Mouse (Mus musculus) embryonic fibroblast, embryonic 13.5 days (primary cell): Measurements from ENCODE around the gene Ablim1. TPM values are rescaled to one million over a fixed set of nuclear protein-coding genes. Genes with fewer than 3 reads are reported as not detected.

Experiments
- H3K27ac ChIP-seq: 2 replicates; pipeline ENCODE4 v1.5.1; 2012; ENCODE audit warnings: low read length, control low read depth, inconsistent platforms; ENCODE audit not compliant: insufficient read depth
- H3K4me1 ChIP-seq: 2 replicates; pipeline ENCODE4 v1.6.1; 2011; ENCODE audit warnings: low read length; ENCODE audit not compliant: control insufficient read depth, insufficient read depth
- H3K4me3 ChIP-seq: 2 replicates; pipeline ENCODE4 v1.5.1; 2011; ENCODE audit warnings: mild to moderate bottlenecking, control low read depth, low read length; ENCODE audit not compliant: insufficient read depth
- CTCF ChIP-seq: IDR thresholded peaks from 2 replicates; pipeline ENCODE4 v1.5.1; 2011; ENCODE audit warnings: mild to moderate bottlenecking, control low read depth, low read length, moderate library complexity, borderline replicate concordance; ENCODE audit not compliant: insufficient read depth
- POLR2A ChIP-seq: IDR thresholded peaks from 2 replicates; pipeline ENCODE4 v1.6.1; 2011; ENCODE audit warnings: low read depth, mild to moderate bottlenecking, control low read depth, low read length, moderate library complexity
- polyA plus RNA-seq: library from polyadenylated mRNA; stranded (reverse); fragments of >200 nt; gene quantifications from 2 replicates; pipeline ENCODE4 v1.2.4, GENCODE M21; 2011; ENCODE audit warnings: low read depth; ENCODE audit not compliant: missing spikeins, insufficient read length

Ablim1 gene
- polyA plus RNA-seq, 1 experiment: 24.0 TPM

DNA sequence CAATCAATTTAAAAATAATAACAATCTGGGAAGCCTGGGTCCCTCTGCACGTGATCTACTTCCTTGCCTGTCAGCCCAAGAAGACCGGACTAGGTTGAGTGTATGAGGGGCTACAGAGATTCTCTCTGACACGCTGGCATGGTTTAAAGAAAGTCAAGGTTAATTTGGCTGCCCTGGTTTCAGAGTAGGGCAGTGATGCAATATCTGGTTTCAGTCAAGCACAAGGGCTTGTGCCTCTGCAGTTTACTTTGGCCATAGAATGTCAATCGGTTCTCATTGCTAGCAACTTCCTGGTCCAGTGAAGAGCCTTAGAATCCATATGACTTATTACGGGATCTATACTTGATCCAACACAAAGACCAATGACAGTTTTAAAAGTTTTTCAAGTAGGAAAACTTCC is 140.2 kb downstream of the Ablim1 start:
- Histone ChIP-seq H3K4me1 (no peaks in the 10 kb centered on the region), H3K4me3 (no peak overlapping the region), H3K27ac (no peak overlapping the region)
- no peak for TF ChIP-seq CTCF
- no peak for TF ChIP-seq POLR2A

DNA sequence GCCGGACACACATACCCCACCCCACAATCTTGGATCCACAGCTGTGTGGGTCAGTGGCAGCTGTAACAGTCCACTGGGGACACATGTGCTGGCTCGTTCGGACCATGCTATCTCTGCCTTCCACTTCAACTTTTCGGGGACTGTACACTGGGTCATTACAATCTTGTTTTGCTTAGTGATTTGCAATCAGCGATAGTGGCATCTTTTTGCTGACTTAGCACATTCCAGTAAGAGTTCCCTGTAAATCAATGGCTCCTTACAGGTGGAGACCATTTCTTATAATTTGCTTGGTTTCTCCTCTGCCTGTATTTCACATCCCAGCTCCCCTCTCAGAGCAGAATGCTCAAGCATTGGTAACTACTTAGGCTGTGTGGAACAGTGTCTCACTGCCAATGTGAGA is 140.7 kb downstream of the Ablim1 start:
- Histone ChIP-seq H3K27ac (no peak overlapping the region), H3K4me3 (no peak overlapping the region), H3K4me1 (no peaks in the 10 kb centered on the region)
- no peak for TF ChIP-seq POLR2A
- TF ChIP-seq CTCF: no peak

DNA sequence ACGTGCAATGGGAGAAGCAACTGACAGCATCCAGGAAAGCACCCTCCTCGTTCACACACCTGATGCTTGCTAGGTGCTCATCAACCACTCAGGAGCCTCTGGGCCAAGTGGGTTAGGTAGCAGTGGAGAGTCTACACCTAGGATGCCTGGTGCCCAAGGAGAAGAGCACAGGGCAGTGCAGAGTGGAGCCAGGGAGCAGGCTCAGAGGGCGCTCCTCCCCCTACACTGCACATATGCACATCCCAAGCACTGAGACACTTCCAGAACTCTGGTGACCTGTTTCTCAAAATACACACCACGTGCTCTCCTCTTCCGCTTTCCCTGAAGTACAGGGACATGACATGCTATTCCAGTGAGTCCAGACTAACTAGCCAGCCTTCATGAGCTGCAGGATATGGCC is 142.4 kb downstream of the Ablim1 start:
- no peaks in the 10 kb centered on the region for H3K4me1 ChIP-seq
- TF ChIP-seq POLR2A: no peak
- H3K27ac ChIP-seq: no peak overlapping the region
- H3K4me3 ChIP-seq: no peak overlapping the region

DNA sequence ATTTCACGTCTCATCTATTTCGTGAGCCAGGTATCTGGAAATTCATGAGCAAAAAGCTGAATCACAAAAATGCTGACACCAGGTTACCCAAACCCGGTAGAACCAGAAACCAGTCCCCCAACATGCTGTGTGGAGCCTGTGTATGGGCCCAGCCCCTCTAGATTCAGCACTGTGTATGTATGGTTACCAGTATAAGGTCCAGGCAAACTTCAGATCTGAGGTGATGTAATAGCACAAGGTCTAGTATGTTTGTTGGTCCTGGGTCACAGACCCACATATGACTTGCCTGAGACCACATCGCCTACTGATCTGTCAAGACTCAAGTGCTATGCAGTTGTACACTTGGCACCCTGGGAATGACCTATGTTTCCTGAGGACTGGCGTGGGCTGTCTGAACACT is 143.8 kb downstream of the Ablim1 start:
- TF ChIP-seq POLR2A (no peak), CTCF (no peak)
- no peak overlapping the region for H3K27ac ChIP-seq
- H3K4me1 ChIP-seq: no peaks in the 10 kb centered on the region
- H3K4me3 ChIP-seq: no peak overlapping the region

DNA sequence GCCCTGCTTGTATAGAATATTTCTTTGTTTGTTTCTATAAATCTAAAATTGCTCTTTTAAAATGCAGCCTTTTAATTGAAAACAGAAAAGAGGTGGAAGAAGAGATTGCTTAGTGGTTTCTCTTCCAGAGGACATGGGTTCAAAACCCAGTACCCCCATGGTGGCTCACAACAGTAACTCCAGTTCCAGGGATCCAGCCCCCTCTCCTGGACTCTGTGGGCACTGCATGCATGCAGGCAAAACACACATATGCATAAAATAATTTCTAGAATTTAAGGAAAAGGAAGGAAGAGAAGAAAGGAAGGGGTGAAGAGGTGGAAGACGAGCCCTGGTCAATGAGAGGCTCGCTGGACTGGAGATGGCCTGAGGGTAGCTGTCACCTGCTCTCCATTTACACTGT is 145.2 kb downstream of the Ablim1 start:
- H3K27ac ChIP-seq: no peak overlapping the region
- no peak for TF ChIP-seq CTCF
- no peak for TF ChIP-seq POLR2A
- H3K4me1 ChIP-seq: no peaks in the 10 kb centered on the region
- no peak overlapping the region for H3K4me3 ChIP-seq

DNA sequence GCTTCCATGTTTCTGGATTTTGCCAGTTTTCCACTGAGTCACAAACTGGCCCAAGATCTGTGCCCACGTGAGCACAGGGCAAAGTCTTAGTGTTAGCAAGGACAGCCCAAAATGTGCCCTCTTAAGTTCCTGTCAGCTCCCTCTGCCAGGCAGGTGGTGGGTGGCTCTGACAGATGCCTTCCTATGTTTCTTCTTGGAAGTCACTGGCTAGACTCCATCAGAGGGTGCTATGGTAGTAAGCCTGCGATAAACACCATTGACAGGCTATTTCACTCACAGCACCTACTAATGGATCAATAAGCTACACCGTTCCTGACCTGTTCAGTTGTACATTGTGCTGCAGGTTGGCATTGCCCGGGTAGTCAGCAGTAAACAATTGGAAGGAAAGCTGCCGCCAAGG is 147.0 kb downstream of the Ablim1 start:
- TF ChIP-seq CTCF: no peak
- TF ChIP-seq POLR2A: no peak
- Histone ChIP-seq H3K4me3 (no peak overlapping the region), H3K27ac (no peak overlapping the region), H3K4me1 (no peaks in the 10 kb centered on the region)

DNA sequence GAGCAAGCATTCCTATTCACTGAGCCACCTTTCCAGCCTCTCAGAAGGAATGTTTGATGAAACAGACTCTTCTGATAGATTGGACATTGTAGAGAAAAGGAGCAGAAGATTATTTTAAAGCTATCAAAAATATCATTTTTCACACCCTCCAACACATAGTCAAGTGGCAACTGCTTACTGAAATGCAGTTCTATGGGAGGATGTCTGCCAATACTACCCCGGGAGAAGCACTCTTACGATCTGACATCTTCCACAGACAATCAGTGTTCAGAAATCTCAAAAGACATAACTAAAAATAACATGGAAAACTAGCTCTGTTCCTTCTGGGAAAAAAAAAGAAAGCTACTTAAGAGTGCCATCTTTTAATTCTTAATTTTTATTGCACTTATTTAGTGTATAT is 149.8 kb downstream of the Ablim1 start:
- Histone ChIP-seq H3K4me1 (no peaks in the 10 kb centered on the region), H3K4me3 (no peak overlapping the region), H3K27ac (no peak overlapping the region)
- TF ChIP-seq CTCF: no peak
- TF ChIP-seq POLR2A: no peak

DNA sequence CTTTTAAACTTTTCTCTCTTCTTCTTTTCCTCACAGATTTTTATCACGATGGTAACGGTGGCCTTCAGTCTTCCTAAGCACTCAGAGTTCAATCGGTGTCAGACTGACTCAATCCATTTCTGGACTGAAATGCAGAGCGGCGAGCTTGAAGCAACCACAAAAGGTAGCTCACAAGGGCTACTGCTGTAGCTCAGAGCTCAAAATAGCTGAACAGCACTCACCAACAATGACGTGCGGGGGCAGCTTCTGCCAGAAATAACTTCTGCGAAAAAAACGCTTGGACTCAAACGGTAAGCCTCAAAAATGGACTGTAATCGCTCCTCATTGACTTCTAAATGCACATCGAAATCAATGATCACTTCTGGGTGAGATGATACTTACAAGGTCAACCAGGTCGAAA is 151.4 kb downstream of the Ablim1 start:
- TF ChIP-seq POLR2A: no peak
- no peak for TF ChIP-seq CTCF
- Histone ChIP-seq H3K4me3 (no peak overlapping the region), H3K27ac (no peak overlapping the region), H3K4me1 (no peaks in the 10 kb centered on the region)

DNA sequence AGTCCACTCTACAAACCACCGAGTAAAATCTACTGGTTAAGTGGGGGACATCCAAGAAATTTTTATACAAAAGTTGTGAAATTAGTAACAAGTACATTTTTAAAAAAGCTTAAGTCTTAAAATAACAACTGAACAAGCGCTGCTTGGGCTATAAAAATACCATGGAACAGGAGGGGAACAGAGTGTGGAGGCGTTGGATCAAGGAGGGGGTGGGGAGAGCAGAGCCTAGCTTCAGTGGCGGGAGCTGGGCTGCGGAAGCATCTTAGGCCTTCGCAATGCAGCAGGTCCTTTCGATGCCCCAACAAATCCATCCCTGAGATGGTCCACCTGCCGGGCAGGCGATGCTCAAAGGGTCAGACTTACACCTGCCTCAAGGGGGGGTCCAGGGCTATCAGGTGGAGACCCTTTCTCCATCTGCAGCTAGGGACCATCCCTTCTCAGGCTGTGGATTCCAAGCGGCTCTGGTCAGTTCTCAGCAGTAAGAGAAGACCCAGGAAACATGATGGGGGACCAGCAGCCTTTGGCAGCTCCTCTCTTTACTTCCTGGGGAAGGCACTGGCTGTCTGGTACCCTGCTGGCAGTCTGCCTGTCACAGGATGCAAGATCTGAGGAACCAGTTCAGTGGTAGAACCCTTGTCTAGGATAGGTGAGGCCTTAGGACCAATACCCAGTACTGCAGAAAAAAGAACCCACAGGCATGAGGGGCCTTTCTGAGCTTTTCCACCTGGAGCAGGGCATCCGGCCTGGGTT is 152.6 kb downstream of the Ablim1 start:
- Histone ChIP-seq H3K4me3 (no peak overlapping the region), H3K27ac (no peak overlapping the region), H3K4me1 (no peaks in the 10 kb centered on the region)
- TF ChIP-seq CTCF: no peak
- no peak for TF ChIP-seq POLR2A

DNA sequence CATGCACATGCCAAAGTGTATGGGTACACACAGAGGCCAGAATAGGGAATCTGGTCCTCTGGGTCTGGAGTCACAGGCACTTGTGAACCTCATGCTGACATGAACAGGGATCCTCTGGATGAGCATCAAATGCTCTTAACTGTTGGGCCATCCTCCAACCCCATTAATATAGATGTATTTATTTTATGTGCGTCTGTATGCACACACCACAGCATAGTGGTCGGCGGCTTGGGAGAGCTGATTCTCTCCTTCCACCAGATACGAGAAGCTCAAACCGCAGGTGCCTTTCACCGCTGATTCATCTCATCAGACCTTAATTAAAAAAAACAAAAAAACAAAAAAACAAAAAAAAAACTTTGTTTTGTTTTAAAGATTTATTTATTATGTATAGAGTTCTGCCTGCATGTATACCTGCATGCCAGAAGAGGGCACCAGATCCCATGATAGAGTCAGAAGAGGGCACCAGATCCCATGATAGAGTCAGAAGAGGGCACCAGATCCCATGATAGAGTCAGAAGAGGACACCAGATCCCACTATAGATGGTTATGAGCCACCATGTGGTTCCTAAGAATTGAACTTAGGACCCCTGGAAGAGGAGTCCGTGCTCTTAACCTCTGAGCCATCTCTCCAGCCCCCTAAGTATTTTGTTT is 153.6 kb downstream of the Ablim1 start:
- H3K4me1 ChIP-seq: no peaks in the 10 kb centered on the region
- TF ChIP-seq POLR2A (no peak), CTCF (no peak)
- no peak overlapping the region for H3K27ac ChIP-seq

More for the DNA sequence above, 153.6 kb downstream of the Ablim1 start:
- no peak overlapping the region for H3K4me3 ChIP-seq
